8 mouse cellular contexts compared by ENCODE assay signal in the genomic region with DNA sequence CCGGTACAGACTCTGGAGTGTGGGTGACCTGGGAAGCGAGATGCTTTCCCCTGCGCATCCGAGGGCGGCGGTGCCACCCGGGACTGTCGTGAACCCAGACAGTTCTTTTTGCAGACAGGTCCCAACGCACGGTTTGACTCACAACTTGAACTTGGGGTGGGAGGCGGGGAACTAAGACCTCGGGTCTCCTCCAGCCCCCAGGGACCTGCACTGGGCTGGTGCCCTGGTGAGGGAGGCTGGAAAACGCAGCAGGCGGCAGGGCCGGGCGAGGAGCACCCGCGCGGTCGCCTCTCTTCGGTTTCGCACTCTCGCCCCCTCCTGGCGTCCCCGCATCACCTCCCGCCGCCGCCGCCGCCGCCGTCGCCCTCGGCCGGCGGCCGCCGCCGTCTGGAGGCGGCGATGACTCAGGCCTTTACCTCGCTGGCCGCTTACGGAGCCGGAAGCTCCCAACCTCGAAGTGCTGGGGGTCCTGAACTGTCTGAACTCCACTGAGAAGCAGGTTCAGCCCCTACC. TPM values are rescaled to one million over a fixed set of nuclear protein-coding genes. Genes with fewer than 3 reads are reported as not detected.
A peak's percentile ranks its signal among the peaks of the same experiment; 100 is the strongest.
DNase-seq lines count a peak whose midpoint lies in the region; ATAC-seq and TF ChIP-seq lines count a peak whose summit lies in the region.

No protein-coding gene starts in this region.

- H3K9me3 ChIP-seq in forebrain, embryonic 10.5 days: no peaks in the 10 kb centered on the region
- H3K9me3 ChIP-seq in limb, embryonic 11.5 days (ENCODE audit: control insufficient read depth, low read length): no peaks in the 10 kb centered on the region
- H3K9me3 ChIP-seq in midbrain, embryonic 11.5 days (ENCODE audit: control insufficient read depth, low read length): no peaks in the 10 kb centered on the region
- H3K9me3 ChIP-seq in stomach, postnatal 0 days (ENCODE audit: control insufficient read depth, low read length): no peaks in the 10 kb centered on the region

- H3K9ac ChIP-seq in limb, embryonic 11.5 days (ENCODE audit: low read length): peak overlapping the region; percentile 17; the same call in 1 of the 2 replicates
- peak overlapping the region; percentile 70 for H3K9ac ChIP-seq in midbrain, embryonic 11.5 days (ENCODE audit: low read length)
- H3K9ac ChIP-seq in stomach, postnatal 0 days (ENCODE audit: low read length): peak overlapping the region; percentile 41; the same call in 1 of the 2 replicates

- WGBS in forebrain, embryonic 10.5 days: under 1% methylated on average over 46 of the region's 46 CpGs
- under 1% methylated on average over 46 of the region's 46 CpGs for WGBS in limb, embryonic 11.5 days
- under 1% methylated on average over 46 of the region's 46 CpGs for WGBS in midbrain, embryonic 11.5 days
- under 1% methylated on average over 34 of the region's 46 CpGs for WGBS in stomach, postnatal 0 days

- no peaks in the 10 kb centered on the region for H3K36me3 ChIP-seq in forebrain, embryonic 10.5 days (replicated peaks)
- no peaks in the 10 kb centered on the region for H3K36me3 ChIP-seq in limb, embryonic 11.5 days (ENCODE audit: control insufficient read depth, insufficient read depth, low read length)
- H3K36me3 ChIP-seq in midbrain, embryonic 11.5 days (ENCODE audit: control insufficient read depth, insufficient read depth, low read length): no peaks in the 10 kb centered on the region
- H3K36me3 ChIP-seq in stomach, postnatal 0 days (ENCODE audit: control insufficient read depth, insufficient read depth, low read length): no peaks in the 10 kb centered on the region

- TF ChIP-seq CTCF in stomach, postnatal 0 days (IDR thresholded peaks at IDR 0.05; ENCODE audit: low read depth): peak; percentile 47

- DNase-seq in cerebellum, postnatal 25 days: peak; percentile 23 to 57
- no peak for DNase-seq in cerebellum, adult 11-12 months
- peak; percentile 87 for DNase-seq in Muller cell, postnatal 12 days (ENCODE audit: inconsistent ontology term)
- DNase-seq in forebrain, embryonic 10.5 days (ENCODE audit: extremely low spot score, low spot score): peak; percentile 64
- peak; percentile 71 for DNase-seq in limb, embryonic 11.5 days (ENCODE audit: low spot score)
- peak; percentile 95 for DNase-seq in midbrain, embryonic 11.5 days (ENCODE audit: low spot score, missing footprints)
- peak; percentile 80 for DNase-seq in stomach, postnatal 0 days (ENCODE audit: low spot score)

- peak overlapping the region; percentile 72; the same call in 1 of the 2 replicates for H3K27ac ChIP-seq in forebrain, embryonic 10.5 days
- H3K27ac ChIP-seq in limb, embryonic 11.5 days (replicated peaks; ENCODE audit: low read depth, low read length): no peak overlapping the region
- no peak overlapping the region for H3K27ac ChIP-seq in midbrain, embryonic 11.5 days (ENCODE audit: low read depth, low read length)
- no peak overlapping the region for H3K27ac ChIP-seq in stomach, postnatal 0 days (replicated peaks)

- no peak for TF ChIP-seq EP300 in stomach, postnatal 0 days (optimal IDR thresholded peaks at IDR 0.05)

- peaks cover 30% of the 10 kb centered on the region for H3K4me1 ChIP-seq in forebrain, embryonic 10.5 days
- peaks cover 7% of the 10 kb centered on the region for H3K4me1 ChIP-seq in limb, embryonic 11.5 days (ENCODE audit: control insufficient read depth, insufficient read depth, low read length)
- peaks cover 15% of the 10 kb centered on the region for H3K4me1 ChIP-seq in midbrain, embryonic 11.5 days (ENCODE audit: control insufficient read depth, insufficient read depth, low read length)
- 0 out of 2 replicates have a peak, but pooled peaks cover 9% of the 10 kb centered on the region for H3K4me1 ChIP-seq in stomach, postnatal 0 days (replicated peaks; ENCODE audit: control insufficient read depth, insufficient read depth)

- peak overlapping the region; percentile 71 for H3K4me3 ChIP-seq in forebrain, embryonic 10.5 days
- H3K4me3 ChIP-seq in limb, embryonic 11.5 days (ENCODE audit: low read depth, low read length): peak overlapping the region; percentile 49
- peak overlapping the region; percentile 57 for H3K4me3 ChIP-seq in midbrain, embryonic 11.5 days (ENCODE audit: low read depth, low read length)
- H3K4me3 ChIP-seq in stomach, postnatal 0 days (ENCODE audit: low read depth, low read length): peak overlapping the region; percentile 49

- peak; percentile 64 to 72 for ATAC-seq in hematopoietic stem cell, adult 5-6 weeks (replicated peaks in 1 of 2; ENCODE audit: insufficient read depth in 1 of 2, low FRiP score in 2 of 2, low TSS enrichment in 1 of 2, low read depth in 1 of 2, poor library complexity in 2 of 2, severe bottlenecking in 2 of 2)
- peak; percentile 63 for ATAC-seq in limb, embryonic 11.5 days (ENCODE audit: insufficient number of reproducible peaks, low FRiP score, low TSS enrichment, low read depth)
- peak; percentile 78 for ATAC-seq in midbrain, embryonic 11.5 days (ENCODE audit: low FRiP score)
- ATAC-seq in stomach, postnatal 0 days (ENCODE audit: low FRiP score, low TSS enrichment): peak; percentile 80

- peaks cover 76% of the 10 kb centered on the region for H3K27me3 ChIP-seq in forebrain, embryonic 10.5 days (ENCODE audit: poor library complexity, severe bottlenecking)
- H3K27me3 ChIP-seq in limb, embryonic 11.5 days (ENCODE audit: control insufficient read depth, insufficient read depth, low read length): peaks cover 58% of the 10 kb centered on the region
- peaks cover 28% of the 10 kb centered on the region for H3K27me3 ChIP-seq in midbrain, embryonic 11.5 days (ENCODE audit: control insufficient read depth, insufficient read depth, low read length)
- peaks cover 3% of the 10 kb centered on the region; the same call in 1 of the 2 replicates for H3K27me3 ChIP-seq in stomach, postnatal 0 days (ENCODE audit: control insufficient read depth, insufficient read depth, low read length)

- peak overlapping the region; percentile 97 for H3K4me2 ChIP-seq in limb, embryonic 11.5 days (ENCODE audit: low read depth, severe bottlenecking)
- H3K4me2 ChIP-seq in midbrain, embryonic 11.5 days: peak overlapping the region; percentile 98
- peak overlapping the region; percentile 91 for H3K4me2 ChIP-seq in stomach, postnatal 0 days (replicated peaks; ENCODE audit: low read depth)

RNA-seq across cellular contexts. Expression of a gene that starts 18.5 kb away (rescaled TPM):
- 10.4 and 14.0 TPM in 2 replicates for polyA plus RNA-seq in forebrain, embryonic 10.5 days (2016; fragmentation: Nextera tagmentation; extraction: Ambion mirVana)
- not detected in 2 replicates for total RNA-seq in hematopoietic stem cell, adult 5-6 weeks (2017)
- 2.6 and 3.8 TPM in 2 replicates for polyA plus RNA-seq in limb, embryonic 11.5 days (2014; fragmentation: Nextera tagmentation; extraction: Ambion mirVana)
- polyA plus RNA-seq in midbrain, embryonic 11.5 days (2014; fragmentation: Nextera tagmentation; extraction: Ambion mirVana): 33.6 and 35.3 TPM in 2 replicates
- polyA plus RNA-seq in stomach, postnatal 0 days (2015; fragmentation: Nextera tagmentation; extraction: Ambion mirVana): 2.3 and 2.5 TPM in 2 replicates

Comparison
In these comparisons a context has a peak if more than half of its experiments do, and no peak if none do; other contexts are left out.
1. H3K9ac ChIP-seq: peak in every context shown above with its lines; median percentile 70 in midbrain, embryonic 11.5 days; 41 in stomach, postnatal 0 days; 17 in limb, embryonic 11.5 days.